Mouse (Mus musculus): ENCODE data around the gene Slc25a11.

- TF ChIP-seq POLR2A (IDR thresholded peaks at IDR 0.05; ENCODE audit: extremely low read depth, insufficient read depth, low read length) (0 out of 2 replicates have a peak, but pooled peaks have one; percentile 5), CTCF (IDR thresholded peaks at IDR 0.05; ENCODE audit: extremely low read depth, insufficient read depth, low read length) (no peak)
Observed at GRCm38 (mm10) chr11:70615074-70615473, 32.2 kb downstream of the Slc25a11 start.
